Mouse (Mus musculus) liver, embryonic 11.5 days (tissue): ENCODE measurements around the gene Pla1a. TPM values are rescaled to one million over a fixed set of nuclear protein-coding genes. Genes with fewer than 3 reads are reported as not detected.

Source experiments
- ATAC-seq: fragments of 200-750 bp; cut with Nextera tagmentation; replicated peaks from 2 replicates; pipeline ENCODE4 v1.8.0; 2017; ENCODE audit warnings: moderate number of reproducible peaks, mild to moderate bottlenecking, moderate TSS enrichment, moderate library complexity; ENCODE audit not compliant: low FRiP score
- DNase-seq: peaks from one replicate; pipeline ENCODE4 v3.0.0-alpha.2; 2017; ENCODE audit warnings: low spot score
- H3K27ac ChIP-seq: fragments of 300-500 bp; sonication (generic); 2 replicates; pipeline ENCODE4 v1.5.1; 2014; ENCODE audit warnings: mild to moderate bottlenecking, low read depth, low read length, control low read depth
- H3K27me3 ChIP-seq: fragments of 300-500 bp; sonication (generic); replicated peaks from 2 replicates; pipeline ENCODE4 v1.6.1; 2014; ENCODE audit warnings: low read length, mixed read lengths; ENCODE audit not compliant: control insufficient read depth, insufficient read depth
- H3K36me3 ChIP-seq: fragments of 300-500 bp; sonication (generic); 2 replicates; pipeline ENCODE4 v1.6.1; 2014; ENCODE audit warnings: mild to moderate bottlenecking, low read length, moderate library complexity, mixed read lengths; ENCODE audit not compliant: control insufficient read depth, insufficient read depth
- H3K4me1 ChIP-seq: fragments of 300-500 bp; sonication (generic); replicated peaks from 2 replicates; pipeline ENCODE4 v1.6.1; 2014; ENCODE audit warnings: low read length, mixed read lengths; ENCODE audit not compliant: control insufficient read depth, insufficient read depth
- H3K4me2 ChIP-seq: fragments of 300-500 bp; sonication (generic); 2 replicates; pipeline ENCODE4 v1.6.1; 2014; ENCODE audit warnings: mild to moderate bottlenecking, control low read depth, moderate library complexity
- H3K4me3 ChIP-seq: fragments of 300-500 bp; sonication (generic); 2 replicates; pipeline ENCODE4 v1.5.1; 2014; ENCODE audit warnings: low read depth, low read length, control low read depth
- H3K9ac ChIP-seq: fragments of 300-500 bp; sonication (generic); 2 replicates; pipeline ENCODE4 v1.6.1; 2014; ENCODE audit warnings: low read depth, low read length, control low read depth
- H3K9me3 ChIP-seq: fragments of 300-500 bp; sonication (generic); 2 replicates; pipeline ENCODE4 v1.6.1; 2016; ENCODE audit warnings: low read length, inconsistent platforms, mixed read lengths; ENCODE audit not compliant: control insufficient read depth
- WGBS: fragments of 180-500 bp; shearing (Covaris S2); extraction: QIAGEN DNeasy Blood & Tissue Kit; methylation state at CpG from one replicate; pipeline ENCODE4 v1.1.7; 2014; 5-methylcytosine and 5-hydroxymethylcytosine counted together
- polyA plus RNA-seq: library from polyadenylated mRNA; unstranded; fragments of >200 nt; fragmentation: Nextera tagmentation; extraction: Ambion mirVana; gene quantifications from 2 replicates; pipeline ENCODE4 v1.2.1, GENCODE M21; 2014

The Pla1a gene
- polyA plus RNA-seq, 1 experiment from 2014 or later = 1.4 TPM

DNA sequence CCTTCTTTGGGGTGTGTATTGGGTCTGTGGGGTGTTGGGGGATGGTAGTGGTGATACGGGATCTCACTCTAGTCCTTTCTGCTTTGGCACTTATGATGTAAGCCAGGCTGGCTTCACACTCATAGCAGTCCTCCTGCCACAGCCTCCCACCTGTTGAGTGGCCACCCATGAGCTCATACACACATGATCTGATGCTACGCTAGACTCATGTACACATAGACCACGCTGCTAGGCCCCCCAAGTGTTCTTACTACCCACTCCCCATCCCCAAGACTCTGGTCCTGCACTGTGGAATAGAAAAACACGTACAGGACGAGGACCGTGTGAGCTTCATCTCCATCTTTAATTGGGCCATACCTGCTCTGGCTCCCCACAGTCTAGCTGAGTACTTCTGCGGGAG is 63.9 kb downstream of the Pla1a start:
- H3K9ac ChIP-seq = no peak overlapping the region
- H3K27me3 ChIP-seq = no peaks in the 10 kb centered on the region
- no peak for ATAC-seq
- no peak overlapping the region for H3K4me3 ChIP-seq
- H3K9me3 ChIP-seq = no peaks in the 10 kb centered on the region
- H3K4me2 ChIP-seq = no peak overlapping the region
- WGBS = 86% methylated on average over 7 of the region's 7 CpGs
- no peak for DNase-seq
- no peaks in the 10 kb centered on the region for H3K36me3 ChIP-seq
- no peak overlapping the region for H3K27ac ChIP-seq
- H3K4me1 ChIP-seq = peaks cover 44% of the 10 kb centered on the region

- Histone ChIP-seq H3K9ac (0 out of 2 replicates have a peak overlapping the region, but pooled peaks have one; percentile 35), H3K4me3 (no peak overlapping the region), H3K27me3 (no peaks in the 10 kb centered on the region), H3K4me2 (peak overlapping the region; percentile 14; the same call in 1 of the 2 replicates), H3K4me1 (peaks cover 45% of the 10 kb centered on the region), H3K27ac (0 out of 2 replicates have a peak overlapping the region, but pooled peaks have one; percentile 28), H3K36me3 (no peaks in the 10 kb centered on the region), H3K9me3 (no peaks in the 10 kb centered on the region)
- 0 out of 2 replicates have a peak, but pooled peaks have one; percentile 16 for ATAC-seq
- WGBS = 43% methylated on average over 10 of the region's 10 CpGs
- DNase-seq = no peak
Observed at GRCm38 (mm10) chr16:38368336-38368735, 64.6 kb downstream of the Pla1a start.

DNA sequence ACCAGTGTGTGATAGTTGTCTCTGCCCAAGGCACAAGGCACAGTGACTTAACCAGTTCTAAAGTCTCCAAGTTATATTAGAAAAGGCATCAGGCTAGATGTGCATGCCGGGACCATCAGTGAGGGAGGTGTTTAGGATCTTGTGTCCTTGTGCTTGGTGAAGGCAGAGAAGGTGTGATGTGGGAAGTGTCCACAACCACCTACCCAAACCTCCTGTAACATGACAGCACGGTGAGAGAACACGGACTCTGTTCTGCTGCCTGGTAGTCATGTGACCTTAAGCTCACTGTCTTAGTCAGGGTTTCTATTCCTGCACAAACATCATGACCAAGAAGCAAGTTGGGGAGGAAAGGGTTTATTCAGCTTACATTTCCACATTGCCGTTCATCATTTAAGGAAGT is 66.7 kb downstream of the Pla1a start:
- no peak overlapping the region for H3K4me2 ChIP-seq
- H3K27me3 ChIP-seq = no peaks in the 10 kb centered on the region
- peaks cover 45% of the 10 kb centered on the region for H3K4me1 ChIP-seq
- ATAC-seq (no peak), DNase-seq (no peak)
- no peak overlapping the region for H3K4me3 ChIP-seq
- no peaks in the 10 kb centered on the region for H3K9me3 ChIP-seq
- no peak overlapping the region for H3K27ac ChIP-seq
- no peak overlapping the region for H3K9ac ChIP-seq
- 82% methylated on average over 4 of the region's 4 CpGs for WGBS
- no peaks in the 10 kb centered on the region for H3K36me3 ChIP-seq

- Histone ChIP-seq H3K4me2 (0 out of 2 replicates have a peak overlapping the region, but pooled peaks have one; percentile 2), H3K4me3 (no peak overlapping the region), H3K27me3 (no peaks in the 10 kb centered on the region), H3K36me3 (no peaks in the 10 kb centered on the region), H3K27ac (no peak overlapping the region), H3K9ac (no peak overlapping the region), H3K9me3 (no peaks in the 10 kb centered on the region), H3K4me1 (peaks cover 37% of the 10 kb centered on the region)
- ATAC-seq = no peak
- DNase-seq = no peak
- WGBS = 85% methylated on average over 10 of the region's 10 CpGs
Observed at GRCm38 (mm10) chr16:38365390-38365789, 67.6 kb downstream of the Pla1a start.

- no peak for DNase-seq
- no peaks in the 10 kb centered on the region for H3K27me3 ChIP-seq
- no peak overlapping the region for H3K27ac ChIP-seq
- H3K4me1 ChIP-seq = peaks cover 23% of the 10 kb centered on the region
- no peaks in the 10 kb centered on the region for H3K9me3 ChIP-seq
- H3K4me2 ChIP-seq = peak overlapping the region; percentile 4; the same call in 1 of the 2 replicates
- WGBS = 40% methylated on average over 7 of the region's 7 CpGs
- no peak for ATAC-seq
- H3K9ac ChIP-seq = no peak overlapping the region
- no peaks in the 10 kb centered on the region for H3K36me3 ChIP-seq
- no peak overlapping the region for H3K4me3 ChIP-seq
Observed at GRCm38 (mm10) chr16:38363657-38364056, 69.3 kb downstream of the Pla1a start.

- Histone ChIP-seq H3K36me3 (no peaks in the 10 kb centered on the region), H3K9ac (no peak overlapping the region), H3K4me3 (no peak overlapping the region), H3K9me3 (no peaks in the 10 kb centered on the region), H3K27ac (no peak overlapping the region), H3K27me3 (no peaks in the 10 kb centered on the region), H3K4me2 (peak overlapping the region; percentile 31; the same call in 1 of the 2 replicates), H3K4me1 (peaks cover 19% of the 10 kb centered on the region)
- ATAC-seq (no peak), DNase-seq (no peak)
- 32% methylated on average over 3 of the region's 3 CpGs for WGBS
Observed at GRCm38 (mm10) chr16:38363256-38363595, 69.7 kb downstream of the Pla1a start.

GRCm38 (mm10) chr16:38362493-38363255 is 70.3 kb downstream of the Pla1a start:
- 64% methylated on average over 20 of the region's 20 CpGs for WGBS
- Histone ChIP-seq H3K4me3 (no peak overlapping the region), H3K4me1 (peaks cover 19% of the 10 kb centered on the region; the same call in 1 of the 2 replicates), H3K9ac (no peak overlapping the region), H3K9me3 (no peaks in the 10 kb centered on the region), H3K27ac (no peak overlapping the region; the same call in 1 of the 2 replicates), H3K27me3 (no peaks in the 10 kb centered on the region), H3K4me2 (peak overlapping the region; percentile 31), H3K36me3 (no peaks in the 10 kb centered on the region)
- DNase-seq (no peak), ATAC-seq (0 out of 2 replicates have a peak, but pooled peaks have one; percentile 27)

DNA sequence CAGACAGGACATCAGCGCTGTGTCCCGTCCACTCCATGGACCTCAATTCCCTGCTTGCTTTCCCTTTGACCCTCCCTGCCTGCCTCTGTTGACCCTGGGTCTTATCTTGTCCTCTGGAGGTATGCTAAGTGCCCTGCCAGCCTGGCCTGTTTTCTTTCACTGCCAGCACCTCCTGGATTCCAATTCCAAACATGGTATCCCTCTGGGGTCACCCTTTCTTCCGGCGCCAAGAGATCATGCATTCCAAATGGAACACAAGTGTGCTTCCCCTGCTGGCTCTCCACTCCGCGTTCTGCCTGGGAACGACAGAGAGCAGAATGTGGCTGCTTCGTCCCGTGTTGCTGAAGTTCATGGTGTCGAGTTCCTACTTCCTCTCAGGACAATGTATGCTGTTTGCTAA is 71.0 kb downstream of the Pla1a start, which contains the start of gene Popdc2:
Gene Popdc2, plus strand, starts transcription at position 277 of the 400 bp plus-strand sequence.
- WGBS = 43% methylated on average over 10 of the region's 10 CpGs
- DNase-seq = no peak

DNA sequence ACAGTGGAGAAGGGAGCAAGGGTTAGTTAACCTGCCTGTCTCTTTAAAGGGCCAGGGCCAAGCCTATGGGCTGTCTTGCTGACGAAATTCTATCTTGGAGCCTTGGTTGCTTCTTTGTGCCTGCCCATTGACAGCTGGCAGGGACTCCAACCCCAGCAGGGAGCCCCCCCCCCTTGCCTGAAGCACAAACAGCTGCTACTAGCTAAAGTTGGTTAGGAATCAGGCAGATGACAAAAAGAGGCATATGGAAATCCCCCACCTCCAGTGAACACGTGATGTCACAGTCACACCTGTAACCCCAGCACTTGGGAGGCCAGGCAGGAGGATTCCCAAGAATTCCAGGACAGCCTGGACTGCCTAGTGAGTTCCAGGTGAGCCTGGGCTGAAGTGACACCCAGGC is 72.6 kb downstream of the Pla1a start:
- Histone ChIP-seq H3K4me3 (no peak overlapping the region), H3K27me3 (no peaks in the 10 kb centered on the region), H3K4me2 (no peak overlapping the region), H3K9ac (no peak overlapping the region), H3K4me1 (peaks cover 19% of the 10 kb centered on the region; the same call in 1 of the 2 replicates), H3K9me3 (no peaks in the 10 kb centered on the region), H3K27ac (no peak overlapping the region), H3K36me3 (no peaks in the 10 kb centered on the region)
- WGBS = 51% methylated on average over 2 of the region's 2 CpGs
- DNase-seq = no peak
- no peak for ATAC-seq

More for the DNA sequence above, 71.0 kb downstream of the Pla1a start, which contains the start of gene Popdc2:
- no peak within 1 kb of the TSS for H3K9ac ChIP-seq
- ATAC-seq = no peak
- no peak within 1 kb of the TSS for H3K4me3 ChIP-seq
- H3K9me3 ChIP-seq = no peaks in the 10 kb centered on the region
- peak within 1 kb of the TSS; percentile 31 for H3K4me2 ChIP-seq
- no peaks in the 10 kb centered on the region for H3K36me3 ChIP-seq
- no peaks in the 10 kb centered on the region for H3K27me3 ChIP-seq
- no peak within 1 kb of the TSS; the same call in 1 of the 2 replicates for H3K27ac ChIP-seq
- peaks cover 19% of the 10 kb centered on the region; the same call in 1 of the 2 replicates for H3K4me1 ChIP-seq
